Mouse (Mus musculus) left cerebral cortex, postnatal 4 days (tissue): ENCODE results near the gene Rnf145. TPM values are rescaled to one million over a fixed set of nuclear protein-coding genes. Genes with fewer than 3 reads are reported as not detected.

Experiments
- DNase-seq: peaks from one replicate; pipeline ENCODE4 v3.0.0-alpha.2; 2022
- intact Hi-C: fragments of 180-260 bp; cut with DNase I; formaldehyde crosslinking; loops from one replicate; pipeline ENCODE4 v1.15.1; 2025
- total RNA-seq, 2 experiments: library from RNA; stranded (reverse); gene quantifications; 2 replicates each; pipeline ENCODE4 v1.2.3; 2021

Rnf145 gene
- total RNA-seq: 100 to 1,000 TPM in 1 of 2 experiments, 10 to 100 TPM in 1; 93.0 to 107 TPM

GRCm38 (mm10) chr11:44518281-44519095 lies at the start of gene Rnf145:
TSS of gene Rnf145 (plus strand) at chr11:44518964.
- intact Hi-C loops: loop anchor here (5.0 kb wide), 1 partner anchor 46 kb away; the partner anchor contains the start of gene Ublcp1
- DNase-seq: peak; percentile 69

GRCm38 (mm10) chr11:44469646-44470431 lies 48.9 kb upstream of the Rnf145 start:
- no peak for DNase-seq
- intact Hi-C loops: loop anchor here (5.0 to 10.0 kb wide), 2 partner anchors 47 to 135 kb away; partner anchors contain the start of gene Rnf145

GRCm38 (mm10) chr11:44470432-44471336 lies 48.1 kb upstream of the Rnf145 start, which contains the start of gene Ublcp1:
TSS of gene Ublcp1 (minus strand) at chr11:44470498.
- peak; percentile 95 for DNase-seq
- intact Hi-C loops: loop anchor here (5.0 kb wide), 1 partner anchor 47 kb away; the partner anchor contains the start of gene Rnf145

GRCm38 (mm10) chr11:44471337-44471995 lies 47.3 kb upstream of the Rnf145 start:
- intact Hi-C loops: loop anchor here (5.0 kb wide), 1 partner anchor 46 kb away; the partner anchor contains the start of gene Rnf145
- no peak for DNase-seq

GRCm38 (mm10) chr11:44475467-44475866 lies 43.3 kb upstream of the Rnf145 start:
- DNase-seq: no peak

GRCm38 (mm10) chr11:44476445-44476844 lies 42.3 kb upstream of the Rnf145 start:
- DNase-seq: no peak
- intact Hi-C loops: no loop called here

More at GRCm38 (mm10) chr11:44475467-44475866, 43.3 kb upstream of the Rnf145 start:
- intact Hi-C loops: no loop called here

GRCm38 (mm10) chr11:44478382-44478781 lies 40.4 kb upstream of the Rnf145 start:
- intact Hi-C loops: no loop called here

GRCm38 (mm10) chr11:44480246-44480645 lies 38.5 kb upstream of the Rnf145 start:
- intact Hi-C loops: no loop called here
- no peak for DNase-seq

More at GRCm38 (mm10) chr11:44478382-44478781, 40.4 kb upstream of the Rnf145 start:
- DNase-seq: no peak

- intact Hi-C loops: no loop called here
- DNase-seq: no peak
Measured at GRCm38 (mm10) chr11:44485089-44485736, 33.6 kb upstream of the Rnf145 start.

- no peak for DNase-seq
- intact Hi-C loops: no loop called here
Measured at GRCm38 (mm10) chr11:44489117-44489516, 29.6 kb upstream of the Rnf145 start.

- DNase-seq: no peak
- intact Hi-C loops: no loop called here
Measured at GRCm38 (mm10) chr11:44494643-44495323, 24.0 kb upstream of the Rnf145 start.

- peak; percentile 6 for DNase-seq
- intact Hi-C loops: no loop called here
Measured at GRCm38 (mm10) chr11:44496217-44496616, 22.5 kb upstream of the Rnf145 start.

- DNase-seq: no peak
- intact Hi-C loops: no loop called here
Measured at GRCm38 (mm10) chr11:44498412-44499272, 20.1 kb upstream of the Rnf145 start.

GRCm38 (mm10) chr11:44500966-44501365 lies 17.8 kb upstream of the Rnf145 start:
- intact Hi-C loops: no loop called here
- no peak for DNase-seq

GRCm38 (mm10) chr11:44501477-44501876 lies 17.3 kb upstream of the Rnf145 start:
- intact Hi-C loops: no loop called here
- DNase-seq: no peak

- intact Hi-C loops: no loop called here
- DNase-seq: no peak
Measured at GRCm38 (mm10) chr11:44502931-44503330, 15.8 kb upstream of the Rnf145 start.

- no peak for DNase-seq
- intact Hi-C loops: no loop called here
Measured at GRCm38 (mm10) chr11:44504146-44504545, 14.6 kb upstream of the Rnf145 start.

GRCm38 (mm10) chr11:44504761-44505160 lies 14.0 kb upstream of the Rnf145 start:
- DNase-seq: no peak
- intact Hi-C loops: no loop called here
